Mouse (Mus musculus): Measurements from ENCODE around the gene Nos2.
A peak's percentile ranks its signal among the peaks of the same experiment; 100 is the strongest.
"Not testable (repeated sequence)": the region's sequence is repeated elsewhere in the genome, so short reads cannot be mapped to it uniquely, and the experiment has no call there.

Nos2 gene

GRCm38 (mm10) chr11:78990096-78990495 lies 69.5 kb downstream of the Nos2 start:
- DNase-seq = peak in 1 of 2 experiments; percentile 26

GRCm38 (mm10) chr11:78990875-78991543 lies 70.4 kb downstream of the Nos2 start:
- not testable (repeated sequence) for DNase-seq

GRCm38 (mm10) chr11:78999118-78999517 lies 78.5 kb downstream of the Nos2 start:
- DNase-seq = peak in 1 of 2 experiments; percentile 7

GRCm38 (mm10) chr11:79001871-79002270 lies 81.3 kb downstream of the Nos2 start:
- DNase-seq = peak in 1 of 2 experiments; percentile 18

- DNase-seq = peak in 1 of 2 experiments; percentile 33
Observed at GRCm38 (mm10) chr11:79002551-79002951, 82.0 kb downstream of the Nos2 start.

- DNase-seq = peak in 1 of 2 experiments; percentile 36
Observed at GRCm38 (mm10) chr11:79003053-79003768, 82.6 kb downstream of the Nos2 start.

GRCm38 (mm10) chr11:79003769-79004638 lies 83.4 kb downstream of the Nos2 start:
- peak in 1 of 2 experiments; percentile 21 for DNase-seq

GRCm38 (mm10) chr11:79005578-79006394 lies 85.2 kb downstream of the Nos2 start:
- peak in 1 of 2 experiments; percentile 17 for DNase-seq

GRCm38 (mm10) chr11:79006417-79006816 lies 85.8 kb downstream of the Nos2 start:
- DNase-seq = no peak

GRCm38 (mm10) chr11:79007356-79007755 lies 86.8 kb downstream of the Nos2 start:
- DNase-seq = not testable (repeated sequence)

- DNase-seq = peak in 1 of 2 experiments; percentile 12
Observed at GRCm38 (mm10) chr11:79008007-79008775, 87.6 kb downstream of the Nos2 start.

GRCm38 (mm10) chr11:79008891-79009290 lies 88.3 kb downstream of the Nos2 start:
- peak in 1 of 2 experiments; percentile 14 for DNase-seq

Measured in kidney, postnatal 25 days (tissue).